12 mouse cellular contexts compared by ENCODE assay signal in the genomic region with DNA sequence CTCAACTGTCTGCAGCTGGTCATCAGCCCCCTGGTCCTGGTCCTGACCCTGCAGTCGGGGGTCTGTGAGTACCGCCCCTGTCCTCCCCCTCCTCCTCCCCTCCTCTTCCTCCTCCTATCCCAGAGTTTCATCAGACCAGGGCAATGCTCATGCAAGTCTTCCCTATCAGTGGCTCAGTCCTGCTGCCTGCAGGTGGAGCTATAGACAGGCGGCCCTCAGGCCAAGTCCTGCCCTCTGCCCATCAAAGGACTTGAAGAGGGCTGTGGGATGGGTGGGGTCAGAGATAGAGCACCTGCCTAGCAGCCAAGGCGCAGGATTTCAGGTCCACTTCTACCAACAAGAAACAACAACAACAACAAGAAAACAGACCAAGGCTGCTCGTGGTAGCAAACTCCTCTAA. TPM values are rescaled to one million over a fixed set of nuclear protein-coding genes. Genes with fewer than 3 reads are reported as not detected.
A peak's percentile ranks its signal among the peaks of the same experiment; 100 is the strongest.
DNase-seq lines count a peak whose midpoint lies in the region; ATAC-seq and TF ChIP-seq lines count a peak whose summit lies in the region.
"Had no signal": no experiment of that assay in that cellular context is flagged by ENCODE, and none has a peak within 500 bp of the region (broad histone marks: within the 10 kb centered on the region; RNA-seq: fewer than 3 reads in every experiment).

No protein-coding gene starts in this region.

- no peak overlapping the region for H3K4me3 ChIP-seq in midbrain, postnatal 0 days (ENCODE audit: low read depth, low read length)
- H3K4me3 ChIP-seq in midbrain, embryonic 14.5 days (replicated peaks; ENCODE audit: low read depth, low read length), result no peak overlapping the region
- no peak overlapping the region for H3K4me3 ChIP-seq in intestine, postnatal 0 days (ENCODE audit: low read depth, low read length)
- no peak overlapping the region for H3K4me3 ChIP-seq in thymus, adult 2 months (ENCODE audit: control insufficient read depth, insufficient read depth, low read length)
- H3K4me3 ChIP-seq: embryonic facial prominence, embryonic 13.5 days; limb, embryonic 13.5 days had no signal

- no peak for ATAC-seq in midbrain, postnatal 0 days (ENCODE audit: low FRiP score)
- ATAC-seq in midbrain, embryonic 14.5 days (ENCODE audit: low FRiP score, low TSS enrichment), result no peak
- no peak for ATAC-seq in intestine, postnatal 0 days

- H3K4me1 ChIP-seq in midbrain, postnatal 0 days (ENCODE audit: insufficient read depth, low read length), result no peaks in the 10 kb centered on the region
- no peaks in the 10 kb centered on the region for H3K4me1 ChIP-seq in midbrain, embryonic 14.5 days (ENCODE audit: control insufficient read depth, insufficient read depth, low read length)
- H3K4me1 ChIP-seq in intestine, postnatal 0 days (replicated peaks; ENCODE audit: control insufficient read depth, insufficient read depth, low read length), result no peaks in the 10 kb centered on the region
- peaks cover 8% of the 10 kb centered on the region for H3K4me1 ChIP-seq in thymus, adult 2 months (replicated peaks; ENCODE audit: control insufficient read depth, insufficient read depth, low read length)
- H3K4me1 ChIP-seq: embryonic facial prominence, embryonic 13.5 days had no signal

- 38% methylated on average over 5 of the region's 5 CpGs for WGBS in midbrain, postnatal 0 days
- WGBS in midbrain, embryonic 14.5 days, result 42% methylated on average over 5 of the region's 5 CpGs
- 29% methylated on average over 5 of the region's 5 CpGs for WGBS in intestine, postnatal 0 days
- 71% methylated on average over 5 of the region's 5 CpGs for WGBS in thymus, adult 2 months

- H3K9me3 ChIP-seq in midbrain, postnatal 0 days (ENCODE audit: low read length), result no peaks in the 10 kb centered on the region
- no peaks in the 10 kb centered on the region for H3K9me3 ChIP-seq in midbrain, embryonic 14.5 days (ENCODE audit: control insufficient read depth, low read length)
- no peaks in the 10 kb centered on the region for H3K9me3 ChIP-seq in intestine, postnatal 0 days (ENCODE audit: control insufficient read depth)
- H3K9me3 ChIP-seq: embryonic facial prominence, embryonic 13.5 days; limb, embryonic 13.5 days had no signal

- no peak overlapping the region for H3K27ac ChIP-seq in midbrain, postnatal 0 days (ENCODE audit: low read depth, low read length)
- no peak overlapping the region for H3K27ac ChIP-seq in midbrain, embryonic 14.5 days (replicated peaks; ENCODE audit: low read depth, low read length)
- H3K27ac ChIP-seq in intestine, postnatal 0 days (ENCODE audit: low read depth, low read length), result no peak overlapping the region
- H3K27ac ChIP-seq in thymus, adult 2 months (ENCODE audit: control insufficient read depth, insufficient read depth, low read length), result no peak overlapping the region
- H3K27ac ChIP-seq: embryonic facial prominence, embryonic 13.5 days; limb, embryonic 13.5 days had no signal

- H3K36me3 ChIP-seq in midbrain, postnatal 0 days (ENCODE audit: insufficient read depth, low read length), result no peaks in the 10 kb centered on the region
- no peaks in the 10 kb centered on the region for H3K36me3 ChIP-seq in midbrain, embryonic 14.5 days (ENCODE audit: control insufficient read depth, insufficient read depth, low read length)
- peaks cover 18% of the 10 kb centered on the region; the same call in 1 of the 2 replicates for H3K36me3 ChIP-seq in intestine, postnatal 0 days (ENCODE audit: control insufficient read depth, insufficient read depth)
- H3K36me3 ChIP-seq in splenic B cell, adult 2 months (ENCODE audit: control insufficient read depth, insufficient read depth, low read length, poor library complexity, severe bottlenecking), result no peaks in the 10 kb centered on the region; the same call in 1 of the 2 replicates
- no peaks in the 10 kb centered on the region for H3K36me3 ChIP-seq in thymus, adult 2 months (ENCODE audit: control insufficient read depth, insufficient read depth, low read length)

- TF ChIP-seq CTCF in midbrain, postnatal 0 days (IDR thresholded peaks at IDR 0.05), result peak; percentile 65
- TF ChIP-seq CTCF in intestine, postnatal 0 days (IDR thresholded peaks at IDR 0.05; ENCODE audit: low read depth), result peak; percentile 80
- TF ChIP-seq CTCF in thymus, adult 2 months (IDR thresholded peaks at IDR 0.05; ENCODE audit: borderline replicate concordance, control insufficient read depth, extremely low read depth, insufficient read depth, low read length, poor library complexity), result no peak

- DNase-seq in embryo, embryonic 10.5 days (ENCODE audit: low spot score), result peak; percentile 40
- DNase-seq in embryo, embryonic 9.5 days (ENCODE audit: extremely low spot score), result no peak
- no peak for DNase-seq in midbrain, postnatal 0 days (ENCODE audit: low spot score)
- DNase-seq in midbrain, embryonic 14.5 days, result no peak
- peak; percentile 55 for DNase-seq in splenic B cell, adult 2 months (ENCODE audit: low read depth, low spot score)
- DNase-seq in frontal cortex, postnatal 14 days (ENCODE audit: low spot score in 2 of 2), result no peak
- DNase-seq in thymus, adult 2 months, result no peak
- DNase-seq: gastrocnemius, postnatal 36 days had no signal

- H3K27me3 ChIP-seq in midbrain, postnatal 0 days (ENCODE audit: insufficient read depth, low read length), result no peaks in the 10 kb centered on the region
- no peaks in the 10 kb centered on the region for H3K27me3 ChIP-seq in midbrain, embryonic 14.5 days (ENCODE audit: control insufficient read depth, insufficient read depth, low read length)
- no peaks in the 10 kb centered on the region for H3K27me3 ChIP-seq in intestine, postnatal 0 days (replicated peaks; ENCODE audit: control insufficient read depth, insufficient read depth, low read length)
- no peaks in the 10 kb centered on the region for H3K27me3 ChIP-seq in splenic B cell, adult 2 months (ENCODE audit: control insufficient read depth, insufficient read depth, low read length, poor library complexity, severe bottlenecking)
- no peaks in the 10 kb centered on the region for H3K27me3 ChIP-seq in thymus, adult 2 months (ENCODE audit: control insufficient read depth, insufficient read depth, low read length)
- H3K27me3 ChIP-seq: embryonic facial prominence, embryonic 13.5 days; limb, embryonic 13.5 days had no signal

- no peak overlapping the region for H3K4me2 ChIP-seq in midbrain, postnatal 0 days (ENCODE audit: low read depth, low read length, poor library complexity, severe bottlenecking)
- no peak overlapping the region for H3K4me2 ChIP-seq in midbrain, embryonic 14.5 days (ENCODE audit: low read length)
- no peak overlapping the region for H3K4me2 ChIP-seq in intestine, postnatal 0 days (replicated peaks; ENCODE audit: low read depth)
- H3K4me2 ChIP-seq: embryonic facial prominence, embryonic 13.5 days; limb, embryonic 13.5 days had no signal

- no peak overlapping the region for H3K9ac ChIP-seq in midbrain, postnatal 0 days (replicated peaks; ENCODE audit: low read length, poor library complexity, severe bottlenecking)
- H3K9ac ChIP-seq in midbrain, embryonic 14.5 days (replicated peaks; ENCODE audit: low read length), result no peak overlapping the region
- no peak overlapping the region for H3K9ac ChIP-seq in intestine, postnatal 0 days (ENCODE audit: low read depth, low read length)
- H3K9ac ChIP-seq: embryonic facial prominence, embryonic 13.5 days; limb, embryonic 13.5 days had no signal

- TF ChIP-seq POLR2A in thymus, adult 2 months (IDR thresholded peaks at IDR 0.05; ENCODE audit: control insufficient read depth, extremely low read depth, insufficient read depth, low read length, poor library complexity), result no peak

RNA-seq across cellular contexts. Expression of gene Slc8b1, which starts 14.8 kb away (rescaled TPM):
- total RNA-seq in midbrain, postnatal 0 days (2014; rRNA removed), result 1.9 and 2.1 TPM in 2 replicates
- 2.5 and 2.7 TPM in 2 replicates for polyA plus RNA-seq in midbrain, postnatal 0 days (2015; fragmentation: Nextera tagmentation; extraction: Ambion mirVana)
- polyA plus RNA-seq in midbrain, embryonic 14.5 days (2014; fragmentation: Nextera tagmentation; extraction: Ambion mirVana), result 0.85 and 1.5 TPM in 2 replicates
- 4.1 and 4.4 TPM in 2 replicates for polyA plus RNA-seq in intestine, postnatal 0 days (2015; fragmentation: Nextera tagmentation; extraction: Ambion mirVana)
- polyA plus RNA-seq in thymus, adult 2 months (2012; rRNA removed), result 21.9 and 29.1 TPM in 2 replicates

RNA-seq across cellular contexts. Expression of gene Plbd2, which starts 22.3 kb away (rescaled TPM):
- total RNA-seq in midbrain, postnatal 0 days (2014; rRNA removed), result 26.7 and 27.9 TPM in 2 replicates
- polyA plus RNA-seq in midbrain, postnatal 0 days (2015; fragmentation: Nextera tagmentation; extraction: Ambion mirVana), result 49.9 and 52.9 TPM in 2 replicates
- polyA plus RNA-seq in midbrain, embryonic 14.5 days (2014; fragmentation: Nextera tagmentation; extraction: Ambion mirVana), result 24.7 and 26.1 TPM in 2 replicates
- 63.6 and 67.2 TPM in 2 replicates for polyA plus RNA-seq in intestine, postnatal 0 days (2015; fragmentation: Nextera tagmentation; extraction: Ambion mirVana)
- 31.5 and 32.4 TPM in 2 replicates for polyA plus RNA-seq in thymus, adult 2 months (2012; rRNA removed)

RNA-seq across cellular contexts. Expression of gene Sds, which starts 49.4 kb away (rescaled TPM):
- not detected in 2 replicates for total RNA-seq in midbrain, postnatal 0 days (2014; rRNA removed)
- 0.17 and 0.23 TPM in 2 replicates for polyA plus RNA-seq in midbrain, postnatal 0 days (2015; fragmentation: Nextera tagmentation; extraction: Ambion mirVana)
- polyA plus RNA-seq in midbrain, embryonic 14.5 days (2014; fragmentation: Nextera tagmentation; extraction: Ambion mirVana), result 0.55 TPM in 1 of 2 replicates, not detected in the other
- not detected in 2 replicates for polyA plus RNA-seq in intestine, postnatal 0 days (2015; fragmentation: Nextera tagmentation; extraction: Ambion mirVana)
- 0.65 and 0.75 TPM in 2 replicates for polyA plus RNA-seq in thymus, adult 2 months (2012; rRNA removed)
- polyA plus RNA-seq: embryonic facial prominence, embryonic 13.5 days; hindbrain, embryonic 11.5 days; limb, embryonic 13.5 days had no signal

RNA-seq across cellular contexts. Expression of gene Sdsl, which starts 53.1 kb away (rescaled TPM):
- 3.4 and 4.4 TPM in 2 replicates for total RNA-seq in midbrain, postnatal 0 days (2014; rRNA removed)
- 5.8 and 6.0 TPM in 2 replicates for polyA plus RNA-seq in midbrain, postnatal 0 days (2015; fragmentation: Nextera tagmentation; extraction: Ambion mirVana)
- polyA plus RNA-seq in midbrain, embryonic 14.5 days (2014; fragmentation: Nextera tagmentation; extraction: Ambion mirVana), result 6.0 TPM in 2 replicates
- 21.2 and 21.5 TPM in 2 replicates for polyA plus RNA-seq in intestine, postnatal 0 days (2015; fragmentation: Nextera tagmentation; extraction: Ambion mirVana)
- polyA plus RNA-seq in thymus, adult 2 months (2012; rRNA removed), result 1.8 and 2.5 TPM in 2 replicates

Comparison
In these comparisons a context has a peak if more than half of its experiments do, and no peak if none do; other contexts are left out.
1. DNase-seq: peak in embryo, embryonic 10.5 days (single experiment) and splenic B cell, adult 2 months (single experiment); none in embryo, embryonic 9.5 days (single experiment), midbrain, postnatal 0 days (single experiment), midbrain, embryonic 14.5 days (single experiment), frontal cortex, postnatal 14 days (0 of 2) and thymus, adult 2 months (single experiment).